Mouse (Mus musculus) cerebellum, postnatal 25 days (tissue): Measurements from ENCODE around the gene Tle4.

Source experiments
- DNase-seq, 2 experiments: peaks; one replicate each; pipeline ENCODE4 v3.0.0; 2021; ENCODE audit warnings: mixed read lengths in 2 of 2

The Tle4 gene

DNA sequence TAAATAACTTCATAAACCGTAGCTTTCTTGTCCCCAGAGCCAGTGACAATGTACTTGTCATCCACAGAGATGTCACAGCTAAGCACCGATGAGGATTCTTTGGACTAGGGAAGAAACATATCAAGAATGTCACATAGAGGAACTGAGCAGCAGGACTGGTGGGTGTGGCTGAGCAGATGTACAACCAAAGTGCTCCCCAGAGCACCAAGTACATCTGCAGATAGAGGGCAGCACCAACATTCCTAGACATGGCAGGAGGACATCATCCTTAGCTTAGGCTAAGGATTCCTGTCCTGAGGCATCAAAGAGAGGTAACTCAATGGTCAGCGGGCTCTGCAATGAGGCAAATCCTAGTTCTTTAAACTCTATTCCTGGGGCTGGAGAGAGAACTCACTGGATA, 148.1 kb downstream of the Tle4 start:
- peak in 1 of 2 experiments; percentile 18 for DNase-seq

DNA sequence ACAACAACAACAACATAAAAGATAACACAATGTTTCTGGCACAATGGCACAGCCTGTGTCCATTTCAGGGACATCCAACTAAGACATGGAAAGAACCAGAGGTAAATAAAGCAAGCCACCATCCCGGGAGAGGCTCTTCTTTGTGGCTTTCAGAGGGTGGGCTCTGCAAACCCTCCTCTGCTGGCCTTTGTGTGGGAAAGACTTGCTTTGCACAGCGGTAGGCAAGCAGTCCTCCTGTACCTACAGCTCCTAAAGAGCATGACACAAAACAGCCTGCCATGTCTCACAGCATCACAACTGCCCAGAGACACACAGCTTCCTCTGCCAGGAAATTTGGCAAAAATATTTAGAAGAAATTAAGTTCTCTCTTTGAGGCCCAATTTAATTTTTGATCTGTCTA, 149.3 kb downstream of the Tle4 start:
- no peak for DNase-seq

DNA sequence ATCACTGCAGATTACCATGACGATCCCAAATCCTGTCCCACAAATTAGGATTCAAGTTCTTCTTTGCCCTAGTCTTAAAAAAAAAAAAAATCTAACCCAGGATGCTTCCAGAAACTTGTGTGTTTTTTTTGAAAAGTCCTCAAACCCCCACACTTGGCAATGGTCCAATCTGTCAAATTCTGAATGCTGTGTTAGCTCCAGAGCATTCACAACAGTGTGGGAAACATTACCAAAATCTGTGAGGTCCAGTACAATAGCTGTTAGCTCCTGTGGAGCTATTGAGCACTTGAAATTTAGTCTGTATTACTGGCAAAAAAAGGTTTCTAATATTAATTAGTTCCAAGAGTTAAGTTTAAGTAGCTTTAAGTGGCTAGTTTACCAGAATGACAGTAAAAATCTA, 150.4 kb downstream of the Tle4 start:
- peak in 1 of 2 experiments; percentile 17 for DNase-seq

DNA sequence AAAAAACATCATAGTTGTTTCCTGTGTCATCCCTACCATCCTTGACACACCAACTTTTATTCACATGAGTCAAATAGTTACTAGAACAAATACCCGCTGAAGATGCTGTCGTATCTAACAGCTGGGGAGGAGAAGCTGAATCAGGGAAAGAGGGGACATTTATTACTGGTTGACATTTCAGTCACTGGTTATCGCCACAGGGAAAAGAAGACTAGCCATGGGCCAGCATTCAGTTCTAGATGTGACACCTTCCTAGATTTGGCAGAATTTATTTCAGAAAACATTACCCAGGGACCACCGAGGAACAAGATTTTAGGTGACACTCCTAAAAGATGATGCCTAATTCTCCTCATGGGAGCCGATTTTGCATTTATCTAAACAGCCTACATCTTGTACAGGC, 156.0 kb downstream of the Tle4 start:
- DNase-seq, result no peak

DNA sequence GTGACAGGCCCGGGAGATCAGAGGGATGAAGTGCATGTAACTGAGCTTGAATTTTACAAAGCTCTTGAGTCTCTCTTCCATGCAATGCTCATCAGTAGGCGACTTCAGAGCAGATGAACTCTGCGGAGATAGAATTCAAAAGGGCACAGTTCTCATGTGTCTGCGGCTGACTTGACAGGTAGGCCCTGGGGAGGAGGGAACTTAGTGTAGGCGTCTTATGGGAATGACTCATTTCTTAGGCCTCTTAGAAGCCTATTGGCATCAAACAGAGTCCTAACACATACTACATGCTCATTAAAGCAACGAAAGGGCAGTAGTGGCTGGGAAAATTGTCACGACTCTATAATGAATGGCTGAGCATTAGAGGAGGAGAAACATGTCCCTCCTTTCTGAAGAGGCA, 160.6 kb downstream of the Tle4 start:
- DNase-seq, result no peak

DNA sequence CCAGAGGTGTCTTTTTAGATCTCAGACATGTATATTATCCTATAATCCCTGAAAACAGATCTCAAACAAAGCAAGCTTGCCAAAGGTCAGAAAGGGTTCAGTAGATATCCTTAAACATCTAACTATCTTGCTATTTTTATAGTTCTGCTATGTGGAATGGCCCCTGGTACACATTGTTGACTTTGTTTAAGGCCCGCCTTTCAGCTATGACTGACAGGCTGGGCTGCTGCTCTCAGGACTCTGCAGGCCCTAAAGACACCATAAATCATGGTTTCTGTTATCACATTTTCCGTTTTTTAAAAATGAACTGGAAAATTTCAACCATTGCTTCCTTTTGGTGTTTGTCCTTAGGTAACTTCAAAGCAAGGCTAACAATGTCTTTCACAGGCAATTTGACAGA, 161.3 kb downstream of the Tle4 start:
- no peak for DNase-seq

DNA sequence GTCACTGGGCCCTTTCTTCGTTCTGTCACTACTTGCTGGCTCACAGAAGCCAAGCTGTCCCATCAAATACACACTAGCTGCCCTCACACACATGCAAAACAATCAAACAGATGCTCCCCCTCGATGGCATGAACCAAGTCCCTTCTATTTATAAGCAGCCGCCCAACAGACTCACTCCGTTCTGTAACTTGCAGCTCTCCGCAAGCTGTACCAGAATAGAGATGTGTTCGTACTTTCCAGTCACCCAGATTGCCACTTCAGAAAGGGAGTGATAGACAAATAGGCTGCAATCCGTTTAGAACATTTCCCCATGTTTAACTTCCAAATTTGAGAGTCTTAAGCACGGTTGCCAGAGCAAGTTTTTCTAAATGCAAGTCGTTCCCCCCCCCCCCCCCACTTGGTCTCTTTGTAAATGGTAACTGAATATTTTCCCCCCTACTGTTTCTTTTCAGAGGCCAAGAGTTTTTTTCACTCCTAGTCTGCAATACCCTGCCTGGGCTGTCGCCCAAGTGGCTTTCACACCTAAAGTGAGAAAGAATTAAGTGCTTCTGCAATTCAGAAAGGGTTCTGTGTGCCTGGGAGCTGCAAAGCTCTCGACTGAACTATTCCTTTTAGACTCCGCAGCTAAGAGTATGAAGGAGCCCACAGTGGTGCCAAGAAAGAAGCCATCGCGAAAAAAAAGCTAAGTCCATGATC, 162.0 kb downstream of the Tle4 start:
- peak in 1 of 2 experiments; percentile 45 for DNase-seq

DNA sequence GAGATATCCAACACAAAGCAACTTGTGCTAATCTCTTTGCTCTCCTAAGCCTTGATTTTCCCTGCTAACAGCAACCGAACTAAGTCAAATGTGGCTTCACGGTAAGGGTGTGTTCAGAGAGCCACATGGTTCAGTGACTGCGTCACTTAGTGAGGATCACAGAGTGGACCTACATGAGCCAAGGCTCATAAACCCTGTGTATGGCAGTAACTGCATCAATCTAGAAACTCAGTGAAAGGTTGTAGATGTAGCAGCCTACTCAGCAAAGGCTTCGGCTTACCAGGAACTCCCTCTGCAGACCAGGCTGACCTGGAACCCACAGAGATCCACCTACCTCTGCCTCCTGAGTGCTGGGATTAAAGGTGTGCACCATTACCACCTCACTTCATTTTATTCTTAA, 164.0 kb downstream of the Tle4 start:
- DNase-seq, result no peak

DNA sequence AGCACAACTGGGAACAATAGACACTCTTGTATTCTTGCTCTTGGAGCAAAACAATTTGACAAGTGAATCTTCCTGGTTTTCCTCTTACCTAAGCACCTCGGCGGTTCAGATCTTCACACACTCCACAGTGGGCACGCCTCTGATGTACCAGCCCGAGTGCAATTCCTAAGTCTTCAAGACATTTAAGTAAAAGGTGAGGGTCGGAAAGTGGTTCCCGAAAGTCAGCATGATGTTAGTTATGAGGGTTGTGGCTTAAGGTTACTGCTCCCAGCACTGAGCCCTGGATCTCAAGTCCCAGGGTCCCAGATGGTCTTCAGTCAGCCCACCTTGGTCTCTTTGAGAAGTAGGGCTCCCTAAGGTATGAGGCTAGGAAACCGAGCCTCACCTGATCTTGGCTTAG, 165.4 kb downstream of the Tle4 start:
- no peak for DNase-seq

DNA sequence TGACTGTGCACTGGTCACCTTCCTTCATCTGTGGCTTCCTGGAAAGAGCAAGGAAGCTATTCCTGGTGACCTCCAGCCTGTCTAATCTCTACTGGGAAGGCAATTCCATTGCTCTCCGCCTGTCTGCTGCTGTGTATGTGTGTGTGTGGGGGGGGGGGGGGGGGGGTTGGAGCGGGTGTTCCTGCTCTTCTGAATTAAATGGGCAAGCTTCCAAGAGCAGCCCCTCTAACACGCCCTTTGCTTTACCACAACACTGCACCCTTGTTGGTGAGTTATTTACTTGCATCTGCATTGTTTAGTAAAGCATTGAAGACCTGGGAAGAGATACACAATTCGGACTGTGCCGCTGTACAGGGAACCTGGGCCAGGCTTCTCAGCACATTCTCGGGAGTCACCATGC, 170.9 kb downstream of the Tle4 start:
- no peak for DNase-seq

DNA sequence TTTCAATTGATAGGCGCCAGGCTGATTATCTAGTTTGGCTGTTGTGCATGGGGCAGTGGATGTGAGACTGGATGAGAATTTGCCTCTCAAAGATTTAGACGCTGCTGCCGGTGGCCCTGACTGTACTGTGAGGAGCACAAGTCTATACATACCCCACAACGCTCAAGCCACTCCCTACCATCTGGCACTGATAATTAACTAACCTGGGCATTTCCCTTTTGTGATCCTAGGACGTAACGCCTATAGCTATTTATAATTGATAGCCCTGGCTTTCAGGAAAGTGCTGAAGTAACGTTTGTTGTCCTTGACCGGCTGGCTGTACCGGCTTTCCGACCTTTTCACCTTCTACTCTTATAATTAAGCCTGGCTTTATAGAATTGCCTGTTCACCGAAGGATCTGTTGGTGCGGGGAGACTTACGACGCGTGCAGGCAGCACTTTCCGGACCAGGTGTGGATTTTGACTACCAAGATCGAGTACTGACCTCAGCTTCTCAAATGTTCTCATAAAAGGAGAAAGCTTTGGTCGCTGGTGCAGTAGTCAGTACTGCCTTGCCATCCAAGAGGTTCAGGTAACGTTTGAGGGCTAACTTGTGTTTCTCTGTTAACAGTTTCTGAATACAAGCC, 171.5 kb downstream of the Tle4 start:
- no peak for DNase-seq

DNA sequence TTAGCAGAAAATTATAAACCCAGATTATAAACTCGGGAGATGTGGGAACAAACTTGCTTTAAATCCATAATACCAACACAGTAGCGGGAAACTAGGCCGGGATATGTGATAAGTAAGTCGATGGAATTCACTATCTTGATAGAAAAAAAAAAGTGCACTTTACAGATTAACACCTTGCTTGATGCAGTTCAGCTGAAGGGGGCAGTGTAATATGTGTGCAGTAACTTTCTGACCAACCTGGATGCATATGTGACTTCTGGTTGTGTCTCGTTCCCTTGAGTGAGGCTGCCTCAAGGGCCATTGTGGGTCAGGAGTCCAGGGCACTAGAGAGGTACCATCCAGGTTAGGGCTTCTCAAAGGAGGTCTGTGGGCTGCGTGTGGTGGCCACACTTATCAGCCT, 172.7 kb downstream of the Tle4 start:
- no peak for DNase-seq

DNA sequence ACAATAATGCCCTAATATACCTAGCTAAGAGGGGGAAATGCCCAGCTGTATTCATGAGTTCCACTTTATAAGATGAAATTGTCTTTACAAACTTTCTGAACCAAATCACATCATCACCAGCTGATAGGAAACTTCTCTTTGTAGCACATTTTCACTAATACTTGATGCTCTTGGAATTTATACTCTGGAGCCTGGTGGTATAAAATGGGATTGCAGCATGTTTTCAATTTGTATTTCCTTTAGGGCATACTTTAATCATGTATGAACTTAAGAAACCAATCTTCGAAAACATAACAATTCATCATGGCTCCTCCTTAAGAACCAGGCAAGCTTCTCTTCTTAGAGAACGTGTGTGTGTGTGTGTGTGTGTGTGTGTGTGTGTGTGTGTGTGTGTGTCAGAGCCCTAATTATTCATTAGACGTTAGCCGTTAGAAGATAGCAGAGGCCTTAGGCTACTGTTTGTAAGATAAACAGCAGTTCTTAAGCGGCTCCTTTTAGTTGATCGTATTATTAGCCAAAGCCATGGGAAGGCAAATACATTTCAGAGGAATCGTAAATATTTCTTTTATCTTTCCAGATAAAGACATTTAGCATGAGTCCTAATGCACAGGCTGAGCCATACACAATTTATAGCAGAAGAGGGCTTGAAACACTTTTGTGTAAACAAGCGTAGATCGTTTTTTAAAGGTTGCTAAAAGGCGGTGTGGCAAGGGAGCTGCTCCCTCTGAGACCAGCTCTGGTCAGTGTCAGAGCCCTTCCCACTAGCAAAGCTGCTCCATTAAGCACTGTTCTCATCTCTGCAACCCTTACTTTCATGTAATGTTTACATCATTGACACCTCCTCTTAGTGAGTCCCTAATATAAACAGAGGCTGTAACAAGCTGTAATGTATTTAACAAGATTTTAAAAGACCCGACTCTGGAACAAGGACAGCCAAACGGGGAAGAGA, 173.6 kb downstream of the Tle4 start:
- DNase-seq, result no peak

DNA sequence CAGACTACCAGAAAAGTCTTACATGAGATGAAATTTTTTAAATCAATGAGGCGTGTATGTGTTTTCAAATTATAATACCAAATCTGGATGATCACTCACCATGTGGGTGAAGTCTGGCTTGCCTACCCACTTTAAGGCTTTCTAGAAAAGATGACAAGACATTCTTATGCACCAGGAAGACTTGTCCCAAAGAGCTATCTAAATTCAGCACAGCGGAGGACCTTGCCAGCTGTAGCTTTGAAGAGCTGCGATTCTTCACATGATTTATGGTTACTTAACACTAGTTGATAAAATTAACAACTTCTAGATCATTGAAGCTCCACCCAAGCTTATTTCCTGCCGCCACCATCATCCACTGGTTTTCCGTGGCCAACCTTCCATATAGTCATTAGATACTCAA, 176.2 kb downstream of the Tle4 start:
- no peak for DNase-seq

DNA sequence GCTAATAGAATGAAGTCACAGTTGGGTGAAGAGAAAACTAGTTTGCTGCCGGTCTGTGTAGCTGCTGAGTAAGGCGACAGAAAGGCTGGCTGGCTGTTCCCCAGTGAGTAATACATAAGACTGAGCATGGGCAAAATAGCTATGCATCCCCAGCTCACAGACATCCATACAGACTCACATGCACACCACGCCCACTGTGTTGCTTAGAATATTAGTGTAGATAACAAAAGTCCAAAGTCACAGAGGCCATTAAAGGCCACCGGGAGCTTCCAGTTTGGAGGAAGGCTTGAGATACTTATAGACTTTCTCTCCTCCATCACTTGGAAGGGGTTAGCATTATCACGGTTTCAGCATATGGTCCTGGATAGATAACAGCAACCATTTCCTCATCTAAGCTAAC, 178.0 kb downstream of the Tle4 start:
- DNase-seq, result no peak

DNA sequence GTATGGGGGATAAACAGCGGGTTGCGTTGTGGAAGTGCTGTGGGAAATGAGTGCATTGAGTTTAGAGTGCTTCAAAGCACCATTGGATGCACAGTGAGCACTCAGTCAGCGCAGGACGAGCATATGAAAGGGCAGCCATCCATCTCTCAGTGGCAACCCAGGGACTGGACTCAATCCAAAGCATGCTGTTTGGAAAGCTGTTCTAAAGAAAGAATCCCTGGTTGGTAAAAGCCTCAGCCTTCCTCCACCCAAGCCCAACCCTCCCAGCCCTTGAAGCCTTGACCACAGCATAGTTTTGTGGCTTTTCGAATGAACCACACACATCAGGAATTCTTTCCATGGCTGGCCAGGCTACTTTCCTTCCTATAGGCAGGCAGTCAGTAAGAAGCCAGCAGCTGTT, 181.0 kb downstream of the Tle4 start:
- DNase-seq, result peak; percentile 81 to 89

DNA sequence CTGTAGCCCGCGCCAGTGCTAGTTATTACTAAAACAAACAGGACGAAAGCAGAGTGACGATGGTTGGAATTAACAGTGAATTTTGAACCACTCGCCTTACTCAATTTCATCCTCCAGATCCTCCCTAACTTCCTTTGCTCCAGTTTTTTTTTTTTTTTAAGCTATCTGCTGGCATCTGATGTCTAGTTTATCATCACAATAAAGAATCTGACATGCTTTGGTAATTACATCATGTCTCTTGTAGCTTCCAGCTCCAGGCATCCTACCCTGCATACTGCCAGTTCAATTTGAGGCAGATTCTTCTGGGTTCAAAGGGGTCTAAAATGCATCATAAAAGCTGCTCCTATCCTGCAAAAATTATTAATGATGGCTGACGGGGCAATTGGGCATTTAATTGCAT, 181.9 kb downstream of the Tle4 start:
- no peak for DNase-seq

DNA sequence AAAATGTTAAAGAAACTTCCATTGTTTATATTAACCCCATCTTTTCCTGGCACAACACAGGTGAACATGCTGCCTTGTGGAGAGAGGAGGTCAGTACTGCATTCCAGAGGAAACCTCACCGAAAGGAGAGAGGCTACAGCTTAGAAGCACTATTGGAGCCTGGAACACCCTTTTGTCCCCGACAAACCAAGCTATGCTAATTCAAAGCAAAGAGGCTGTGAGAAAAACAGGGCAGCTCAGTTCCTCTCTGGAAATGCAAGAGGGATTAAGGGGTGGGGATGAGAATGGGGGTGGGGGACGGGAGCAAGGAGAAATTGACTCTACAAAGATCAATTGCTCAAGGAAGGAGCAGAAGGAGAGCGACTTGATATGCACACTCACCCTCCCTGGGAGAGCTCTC, 182.9 kb downstream of the Tle4 start:
- no peak for DNase-seq

DNA sequence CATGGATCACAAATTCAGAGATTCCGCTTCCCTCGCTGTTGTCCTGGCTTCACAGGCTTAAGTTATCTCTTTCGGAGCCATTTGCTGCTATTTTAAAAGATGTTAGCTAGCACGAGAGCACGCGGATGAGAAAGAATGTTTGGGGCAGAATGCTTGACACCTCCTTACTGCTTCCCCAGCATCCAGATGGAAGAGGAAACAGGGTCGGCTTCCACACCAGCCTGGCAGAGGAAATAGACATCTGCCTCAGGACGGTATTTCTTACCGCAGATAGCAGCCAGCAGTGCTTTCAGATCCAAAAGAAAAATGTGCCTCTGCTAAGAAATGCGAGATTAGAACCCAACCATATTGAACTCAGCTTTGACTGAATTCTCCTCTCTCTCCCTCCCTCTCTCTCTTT, 191.2 kb downstream of the Tle4 start:
- DNase-seq, result no peak
